Mouse (Mus musculus): Measurements from ENCODE around the gene Npas2.

GRCm38 (mm10) chr1:39281888-39282287 is 88.4 kb downstream of the Npas2 start:
- TF ChIP-seq CTCF (IDR thresholded peaks at IDR 0.05; ENCODE audit: low read depth) (no peak), EP300 (IDR thresholded peaks at IDR 0.05; ENCODE audit: low read depth) (no peak)

Data from heart, postnatal 0 days (tissue).